15 mouse cellular contexts compared by ENCODE assay signal in the genomic region with DNA sequence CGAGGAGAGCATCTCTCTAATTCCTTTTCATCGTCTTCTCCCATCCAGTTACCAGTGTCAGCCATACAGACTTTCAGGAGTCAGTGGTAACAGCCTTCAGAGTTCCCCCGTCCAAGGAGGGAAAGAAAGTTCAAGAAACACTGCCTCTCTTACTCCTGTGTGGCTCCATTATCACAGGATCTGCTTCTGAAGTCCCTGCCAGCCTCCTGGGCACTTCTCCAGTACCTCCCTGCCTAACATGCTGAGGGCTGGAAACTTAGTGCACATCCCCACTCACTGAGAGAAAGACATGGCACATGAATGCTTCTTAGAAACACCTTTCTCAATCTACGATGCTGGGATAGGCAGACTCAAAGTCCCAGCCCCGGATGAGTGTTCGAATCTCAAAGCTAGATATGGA.
DNase-seq lines count a peak whose midpoint lies in the region.
"Had no signal": no experiment of that assay in that cellular context is flagged by ENCODE, and none has a peak within 500 bp of the region (broad histone marks: within the 10 kb centered on the region; RNA-seq: fewer than 3 reads in every experiment).

No protein-coding gene starts in this region.

- DNase-seq in cerebellum, postnatal 14 days, result peak; percentile 77 to 87
- no peak for DNase-seq in cerebellum, adult 9-11 months
- peak; percentile 13 to 16 for DNase-seq in layer of hippocampus, postnatal 14 days (ENCODE audit: low spot score in 2 of 2)
- DNase-seq in layer of hippocampus, adult 11-12 months (ENCODE audit: low spot score), result no peak
- DNase-seq in brain, adult 2 months (ENCODE audit: low read depth, low spot score), result peak; percentile 9
- no peak for DNase-seq in limb, embryonic 10.5 days (ENCODE audit: low spot score)
- DNase-seq in retina, embryonic 14.5 days (ENCODE audit: low spot score), result no peak
- DNase-seq: gastrocnemius, postnatal 36 days; kidney, adult 8-10 months; layer of hippocampus, adult 9-11 months; liver; thymus, adult 18-20 months had no signal

- 75% methylated on average over 6 of the region's 6 CpGs for WGBS in limb, embryonic 10.5 days

- H3K4me1 ChIP-seq in limb, embryonic 10.5 days, result peaks cover 56% of the 10 kb centered on the region
- H3K4me1 ChIP-seq: heart, embryonic 15.5 days had no signal

- 0 out of 2 replicates have a peak, but pooled peaks cover 3% of the 10 kb centered on the region for H3K27me3 ChIP-seq in limb, embryonic 10.5 days (ENCODE audit: low read depth, poor library complexity, severe bottlenecking)
- H3K27me3 ChIP-seq: heart, embryonic 15.5 days; hindbrain, embryonic 15.5 days; lung, embryonic 15.5 days had no signal

- H3K4me3 ChIP-seq in limb, embryonic 10.5 days, result no peak overlapping the region
- H3K4me3 ChIP-seq: heart, embryonic 15.5 days; hindbrain, embryonic 15.5 days; lung, embryonic 15.5 days had no signal

- no peaks in the 10 kb centered on the region for H3K36me3 ChIP-seq in limb, embryonic 10.5 days
- H3K36me3 ChIP-seq: hindbrain, embryonic 15.5 days; lung, embryonic 15.5 days had no signal

- peak overlapping the region; percentile 47; the same call in 1 of the 2 replicates for H3K27ac ChIP-seq in limb, embryonic 10.5 days
- H3K27ac ChIP-seq: heart, embryonic 15.5 days; hindbrain, embryonic 15.5 days; lung, embryonic 15.5 days had no signal

- no peaks in the 10 kb centered on the region for H3K9me3 ChIP-seq in limb, embryonic 10.5 days (replicated peaks)
- H3K9me3 ChIP-seq: heart, embryonic 15.5 days; hindbrain, embryonic 15.5 days; lung, embryonic 15.5 days had no signal

Comparison
In these comparisons a context has a peak if more than half of its experiments do, and no peak if none do; other contexts are left out.
1. DNase-seq: peak in cerebellum, postnatal 14 days (2 of 2), layer of hippocampus, postnatal 14 days (2 of 2) and brain, adult 2 months (single experiment); none in cerebellum, adult 9-11 months (single experiment), layer of hippocampus, adult 11-12 months (single experiment), limb, embryonic 10.5 days (single experiment) and retina, embryonic 14.5 days (single experiment).